Mouse (Mus musculus): ENCODE results near the gene Sar1b. TPM values are rescaled to one million over a fixed set of nuclear protein-coding genes. Genes with fewer than 3 reads are reported as not detected.

Sar1b gene
- total and polyA plus RNA-seq, 3 experiments = 104 to 124 TPM; not detected in 1

DNA sequence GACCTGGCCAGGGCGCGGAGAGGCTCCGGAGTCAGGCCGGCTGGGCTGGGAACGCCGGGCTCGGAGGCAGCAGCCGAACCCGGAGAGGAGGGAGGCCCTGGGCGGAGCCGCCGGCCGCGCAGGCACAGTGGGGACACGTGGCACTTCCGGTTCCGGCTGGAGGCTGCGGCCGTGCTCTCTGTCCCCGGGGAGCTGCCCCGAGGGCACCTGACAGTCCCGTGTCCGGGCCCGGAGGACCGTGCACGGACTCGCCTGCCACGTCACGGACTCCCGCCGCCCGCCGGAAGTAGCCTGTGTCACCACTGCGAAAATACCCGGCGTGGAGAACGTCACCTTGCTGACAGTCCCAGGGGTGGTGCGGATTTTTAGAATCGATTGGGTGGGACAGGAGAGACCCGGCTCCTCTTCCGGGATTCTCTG, 7.1 kb upstream of the Sar1b start:
- H3K4me1 ChIP-seq (ENCODE audit: control insufficient read depth in 1 of 2, insufficient read depth in 2 of 2, low read length in 2 of 2) = peaks cover 20% of the 10 kb centered on the region in 2 experiments
- no peaks in the 10 kb centered on the region for H3K9me3 ChIP-seq (replicated peaks; ENCODE audit: insufficient read depth, low read length)
- H3K4me3 ChIP-seq (ENCODE audit: control insufficient read depth in 1 of 2, insufficient read depth in 1 of 2, low read depth in 2 of 2, low read length in 2 of 2) = peak overlapping the region; percentile 87 to 91
- peaks cover 0 to 28% of the 10 kb centered on the region in 2 experiments; a peak in 3 of 4 replicates for H3K36me3 ChIP-seq (ENCODE audit: control insufficient read depth in 1 of 2, insufficient read depth in 2 of 2, low read length in 2 of 2)
- peak; percentile 95 for DNase-seq (ENCODE audit: low read depth, low spot score)
- no peaks in the 10 kb centered on the region for H3K27me3 ChIP-seq (ENCODE audit: control insufficient read depth in 1 of 2, insufficient read depth in 2 of 2, low read length in 2 of 2)
- H3K27ac ChIP-seq (ENCODE audit: control insufficient read depth, low read depth, low read length) = peak overlapping the region; percentile 75
- peaks cover 28% of the 10 kb centered on the region for H3K79me2 ChIP-seq (ENCODE audit: control insufficient read depth, insufficient read depth, low read length, poor library complexity)
- peak overlapping the region; percentile 92 for H3K9ac ChIP-seq (ENCODE audit: control insufficient read depth, low read depth, low read length, poor library complexity, severe bottlenecking)
- TF ChIP-seq CHD1 (IDR thresholded peaks at IDR 0.05; ENCODE audit: low read depth, low read length) = no peak
- peak; percentile 57; the same call in 1 of the 2 replicates for TF ChIP-seq MYC (IDR thresholded peaks at IDR 0.05; ENCODE audit: low read depth, low read length)
- peak; percentile 92 for TF ChIP-seq USF1 (IDR thresholded peaks at IDR 0.05; ENCODE audit: low read depth, low read length)
- TF ChIP-seq CTCF (IDR thresholded peaks at IDR 0.05 in 2 of 3, conservative IDR thresholded peaks at IDR 0.05 in 1 of 3; ENCODE audit: control insufficient read depth in 1 of 3, insufficient read depth in 1 of 3, low read depth in 2 of 3, low read length in 3 of 3, poor library complexity in 1 of 3, severe bottlenecking in 1 of 3) = no peak
- peak; percentile 61 for TF ChIP-seq KAT2A (conservative IDR thresholded peaks at IDR 0.05; ENCODE audit: low read depth, low read length)
- TF ChIP-seq SIN3A (IDR thresholded peaks at IDR 0.05; ENCODE audit: low read length) = peak; percentile 95
- TF ChIP-seq MAZ (IDR thresholded peaks at IDR 0.05; ENCODE audit: low read depth, low read length) = no peak; the same call in 1 of the 2 replicates
- TF ChIP-seq EP300 (IDR thresholded peaks at IDR 0.05; ENCODE audit: low read depth in 1 of 2, low read length in 2 of 2) = peak in 1 of 2 experiments; percentile 36; a peak in 2 of 4 replicates
- no peak for TF ChIP-seq E2F4 (IDR thresholded peaks at IDR 0.05; ENCODE audit: borderline replicate concordance, low read depth, low read length)
- no peak for TF ChIP-seq SMC3 (IDR thresholded peaks at IDR 0.05; ENCODE audit: low read depth, low read length)
- TF ChIP-seq ZKSCAN1 (IDR thresholded peaks at IDR 0.05; ENCODE audit: low read depth, low read length) = no peak
- peak; percentile 82; the same call in 1 of the 2 replicates for TF ChIP-seq BHLHE40 (IDR thresholded peaks at IDR 0.05; ENCODE audit: borderline replicate concordance, low read depth, low read length)
- peak; percentile 94 for TF ChIP-seq MAX (IDR thresholded peaks at IDR 0.05; ENCODE audit: low read length)
- TF ChIP-seq ZNF384 (IDR thresholded peaks at IDR 0.05; ENCODE audit: low read depth, low read length) = no peak
- peak; percentile 97 for TF ChIP-seq MXI1 (IDR thresholded peaks at IDR 0.05; ENCODE audit: low read depth, low read length)
- TF ChIP-seq ETS1 (IDR thresholded peaks at IDR 0.05; ENCODE audit: low read depth, low read length) = peak; percentile 56
- TF ChIP-seq TBP (IDR thresholded peaks at IDR 0.05; ENCODE audit: low read depth, low read length) = peak; percentile 75; the same call in 1 of the 2 replicates
- peak; percentile 93 for TF ChIP-seq ELF1 (IDR thresholded peaks at IDR 0.05; ENCODE audit: low read depth, low read length)
- peak; percentile 6; the same call in 1 of the 2 replicates for TF ChIP-seq ZC3H11A (IDR thresholded peaks at IDR 0.05; ENCODE audit: low read depth, low read length)
- no peak for TF ChIP-seq POLR2AphosphoS5 (IDR thresholded peaks at IDR 0.05; ENCODE audit: borderline replicate concordance, low read depth, low read length)
- TF ChIP-seq RAD21 (IDR thresholded peaks at IDR 0.05; ENCODE audit: low read depth, low read length) = no peak
- TF ChIP-seq JUND (IDR thresholded peaks at IDR 0.05; ENCODE audit: low read depth, low read length) = no peak
- no peak; the same call in 1 of the 2 replicates for TF ChIP-seq MEF2A (IDR thresholded peaks at IDR 0.05; ENCODE audit: extremely low read depth, insufficient replicate concordance, low read depth, low read length, poor library complexity, severe bottlenecking)
- 0 out of 2 replicates have a peak, but pooled peaks have one; percentile 21 for TF ChIP-seq MYB (IDR thresholded peaks at IDR 0.05; ENCODE audit: low read depth, low read length)
- peak; percentile 96 for TF ChIP-seq UBTF (IDR thresholded peaks at IDR 0.05; ENCODE audit: borderline replicate concordance, insufficient read depth, low read depth, low read length)
- no peak for TF ChIP-seq RCOR1 (IDR thresholded peaks at IDR 0.05; ENCODE audit: low read depth, low read length)
- TF ChIP-seq TAL1 (IDR thresholded peaks at IDR 0.05; ENCODE audit: low read length) = no peak
- TF ChIP-seq NRF1 (IDR thresholded peaks at IDR 0.05; ENCODE audit: insufficient read depth, low read depth, low read length, poor library complexity, severe bottlenecking) = peak; percentile 78
- TF ChIP-seq USF2 (IDR thresholded peaks at IDR 0.05; ENCODE audit: borderline replicate concordance in 1 of 2, insufficient read depth in 1 of 2, low read depth in 1 of 2, low read length in 2 of 2) = peak in 1 of 2 experiments; percentile 44; a peak in 1 of 4 replicates
- peak; percentile 88 for TF ChIP-seq HCFC1 (IDR thresholded peaks at IDR 0.05; ENCODE audit: low read depth, low read length)
- peak; percentile 95 to 98 for TF ChIP-seq POLR2A (IDR thresholded peaks at IDR 0.05; ENCODE audit: control insufficient read depth in 1 of 2, insufficient read depth in 1 of 2, low read depth in 1 of 2, low read length in 2 of 2, poor library complexity in 1 of 2)
- no peak for TF ChIP-seq MAFK (IDR thresholded peaks at IDR 0.05; ENCODE audit: borderline replicate concordance, low read depth, low read length)
- no peak for TF ChIP-seq GATA1 (IDR thresholded peaks at IDR 0.05; ENCODE audit: low read depth, low read length)
- peak; percentile 80 for TF ChIP-seq TCF12 (IDR thresholded peaks at IDR 0.05; ENCODE audit: low read depth, low read length)
- TF ChIP-seq NELFE (IDR thresholded peaks at IDR 0.05; ENCODE audit: low read depth, low read length) = peak; percentile 99
- TF ChIP-seq CHD2 (IDR thresholded peaks at IDR 0.05; ENCODE audit: low read length) = no peak
- peak; percentile 48; the same call in 1 of the 2 replicates for TF ChIP-seq GABPA (IDR thresholded peaks at IDR 0.05; ENCODE audit: low read depth, low read length)

Data from MEL (cell line).